Mouse (Mus musculus): ENCODE data around the gene Rgl3.

GRCm38 (mm10) chr9:21955225-21955569, 34.0 kb downstream of the Rgl3 start:
- TF ChIP-seq POLR2A (IDR thresholded peaks at IDR 0.05; ENCODE audit: control insufficient read depth, low read depth, low read length), result no peak
- no peak for TF ChIP-seq CTCF (IDR thresholded peaks at IDR 0.05; ENCODE audit: control insufficient read depth, insufficient read depth, insufficient replicate concordance, low read depth, low read length)

Data from testis, adult 2 months (tissue).